Comparison of ENCODE assay signal across 8 mouse cellular contexts in genomic region chr10:81559627-81560539, GRCm38 (mm10). TPM values are rescaled to one million over a fixed set of nuclear protein-coding genes. Genes with fewer than 3 reads are reported as not detected.
DNase-seq lines count a peak whose midpoint lies in the region; ATAC-seq and TF ChIP-seq lines count a peak whose summit lies in the region.

No protein-coding gene starts in this region.

- peaks cover 6% of the 10 kb centered on the region; the same call in 1 of the 2 replicates for H3K79me2 ChIP-seq in heart, adult 2 months (replicated peaks; ENCODE audit: control insufficient read depth, insufficient read depth, low read length)

- intact Hi-C loops in heart, adult 2 months (cut with DNase I): loop anchor here (1.0 to 5.0 kb wide), 2 partner anchors 11 to 1748 kb away; no protein-coding TSS in a partner anchor

- peak; percentile 57 to 61 for DNase-seq in spleen, adult 18-20 months
- DNase-seq in spleen, adult 12 weeks (ENCODE audit: low spot score): no peak
- DNase-seq in embryonic facial prominence, embryonic 10.5 days (ENCODE audit: low spot score): peak; percentile 58
- DNase-seq in heart, adult 2 months: peak; percentile 83 to 86
- DNase-seq in splenic B cell, adult 2 months (ENCODE audit: low read depth, low spot score): peak; percentile 45

- H3K9me3 ChIP-seq in embryonic facial prominence, embryonic 10.5 days: no peaks in the 10 kb centered on the region
- H3K9me3 ChIP-seq in intestine, postnatal 0 days (ENCODE audit: control insufficient read depth): no peaks in the 10 kb centered on the region
- H3K9me3 ChIP-seq in limb, embryonic 13.5 days: no peaks in the 10 kb centered on the region
- H3K9me3 ChIP-seq in midbrain, embryonic 12.5 days: no peaks in the 10 kb centered on the region

- peak overlapping the region; percentile 82 for H3K9ac ChIP-seq in heart, adult 2 months (ENCODE audit: low read depth, low read length)
- H3K9ac ChIP-seq in intestine, postnatal 0 days (ENCODE audit: low read depth, low read length): peak overlapping the region; percentile 92
- H3K9ac ChIP-seq in limb, embryonic 13.5 days: peak overlapping the region; percentile 98
- H3K9ac ChIP-seq in midbrain, embryonic 12.5 days (replicated peaks): peak overlapping the region; percentile 100

- peaks cover 35% of the 10 kb centered on the region for H3K27me3 ChIP-seq in embryonic facial prominence, embryonic 10.5 days (replicated peaks; ENCODE audit: low read depth, poor library complexity, severe bottlenecking)
- H3K27me3 ChIP-seq in heart, adult 2 months (ENCODE audit: control insufficient read depth, insufficient read depth, low read length): no peaks in the 10 kb centered on the region
- H3K27me3 ChIP-seq in intestine, postnatal 0 days (replicated peaks; ENCODE audit: control insufficient read depth, insufficient read depth, low read length): no peaks in the 10 kb centered on the region
- no peaks in the 10 kb centered on the region; the same call in 1 of the 2 replicates for H3K27me3 ChIP-seq in limb, embryonic 13.5 days
- peaks cover 29% of the 10 kb centered on the region for H3K27me3 ChIP-seq in midbrain, embryonic 12.5 days
- no peaks in the 10 kb centered on the region for H3K27me3 ChIP-seq in splenic B cell, adult 2 months (ENCODE audit: control insufficient read depth, insufficient read depth, low read length, poor library complexity, severe bottlenecking)

- no peak for TF ChIP-seq EP300 in heart, adult 2 months (IDR thresholded peaks at IDR 0.05; ENCODE audit: insufficient read depth, low read depth, low read length)

- no peak for TF ChIP-seq CTCF in heart, adult 2 months (IDR thresholded peaks at IDR 0.05)
- TF ChIP-seq CTCF in intestine, postnatal 0 days (IDR thresholded peaks at IDR 0.05; ENCODE audit: low read depth): peak; percentile 26; the same call in 1 of the 2 replicates

- TF ChIP-seq POLR2A in heart, adult 2 months (IDR thresholded peaks at IDR 0.05; ENCODE audit: insufficient read depth, low read depth, low read length): peak; percentile 42; the same call in 1 of the 2 replicates

- ATAC-seq in intestine, postnatal 0 days: peak; percentile 42
- peak; percentile 16; the same call in 1 of the 2 replicates for ATAC-seq in limb, embryonic 13.5 days (ENCODE audit: low FRiP score, low read depth)
- ATAC-seq in midbrain, embryonic 12.5 days (ENCODE audit: low FRiP score, low read depth): peak; percentile 31

- H3K4me2 ChIP-seq in intestine, postnatal 0 days (replicated peaks; ENCODE audit: low read depth): peak overlapping the region; percentile 90
- H3K4me2 ChIP-seq in limb, embryonic 13.5 days (replicated peaks): peak overlapping the region; percentile 95
- H3K4me2 ChIP-seq in midbrain, embryonic 12.5 days (replicated peaks): peak overlapping the region; percentile 83

- H3K4me1 ChIP-seq in embryonic facial prominence, embryonic 10.5 days: peaks cover 58% of the 10 kb centered on the region
- peaks cover 14% of the 10 kb centered on the region for H3K4me1 ChIP-seq in heart, adult 2 months (ENCODE audit: control insufficient read depth, insufficient read depth, low read length)
- H3K4me1 ChIP-seq in intestine, postnatal 0 days (replicated peaks; ENCODE audit: control insufficient read depth, insufficient read depth, low read length): peaks cover 4% of the 10 kb centered on the region; the same call in 1 of the 2 replicates
- H3K4me1 ChIP-seq in limb, embryonic 13.5 days: peaks cover 46% of the 10 kb centered on the region
- H3K4me1 ChIP-seq in midbrain, embryonic 12.5 days: peaks cover 48% of the 10 kb centered on the region

- H3K27ac ChIP-seq in embryonic facial prominence, embryonic 10.5 days (replicated peaks): peak overlapping the region; percentile 97
- peak overlapping the region; percentile 97 for H3K27ac ChIP-seq in heart, adult 2 months
- peak overlapping the region; percentile 96 for H3K27ac ChIP-seq in intestine, postnatal 0 days (ENCODE audit: low read depth, low read length)
- H3K27ac ChIP-seq in limb, embryonic 13.5 days: peak overlapping the region; percentile 93
- H3K27ac ChIP-seq in midbrain, embryonic 12.5 days (replicated peaks): peak overlapping the region; percentile 92

- peaks cover 33% of the 10 kb centered on the region for H3K36me3 ChIP-seq in embryonic facial prominence, embryonic 10.5 days (replicated peaks)
- no peaks in the 10 kb centered on the region for H3K36me3 ChIP-seq in heart, adult 2 months (ENCODE audit: control insufficient read depth, insufficient read depth, low read length)
- peaks cover 17% of the 10 kb centered on the region for H3K36me3 ChIP-seq in intestine, postnatal 0 days (ENCODE audit: control insufficient read depth, insufficient read depth)
- H3K36me3 ChIP-seq in limb, embryonic 13.5 days: peaks cover 28% of the 10 kb centered on the region
- H3K36me3 ChIP-seq in midbrain, embryonic 12.5 days: peaks cover 20% of the 10 kb centered on the region; the same call in 1 of the 2 replicates
- H3K36me3 ChIP-seq in splenic B cell, adult 2 months (ENCODE audit: control insufficient read depth, insufficient read depth, low read length, poor library complexity, severe bottlenecking): peaks cover 5% of the 10 kb centered on the region

- 4% methylated on average over 36 of the region's 36 CpGs for WGBS in embryonic facial prominence, embryonic 10.5 days
- 2% methylated on average over 32 of the region's 36 CpGs for WGBS in heart, adult 2 months
- 2% methylated on average over 33 of the region's 36 CpGs for WGBS in intestine, postnatal 0 days
- WGBS in limb, embryonic 13.5 days: 0% methylated on average over 34 of the region's 36 CpGs
- WGBS in midbrain, embryonic 12.5 days: 1% methylated on average over 36 of the region's 36 CpGs

- H3K4me3 ChIP-seq in embryonic facial prominence, embryonic 10.5 days: peak overlapping the region; percentile 82
- peak overlapping the region; percentile 88 for H3K4me3 ChIP-seq in heart, adult 2 months
- H3K4me3 ChIP-seq in intestine, postnatal 0 days (ENCODE audit: low read depth, low read length): peak overlapping the region; percentile 79
- peak overlapping the region; percentile 91 for H3K4me3 ChIP-seq in limb, embryonic 13.5 days
- H3K4me3 ChIP-seq in midbrain, embryonic 12.5 days: peak overlapping the region; percentile 92

RNA-seq across cellular contexts. Expression of gene Aes, which starts 0.6 kb away (rescaled TPM):
- polyA plus RNA-seq in embryonic facial prominence, embryonic 10.5 days (2016; fragmentation: Nextera tagmentation; extraction: Ambion mirVana): 266 and 347 TPM in 2 replicates
- total RNA-seq in heart, adult 2 months (2021): 1,000 to 10,000 TPM in 1 of 2 experiments, 100 to 1,000 TPM in 1; 982 to 1,113 TPM
- 2,586 and 3,063 TPM in 2 replicates for polyA plus RNA-seq in heart, adult 2 months (2012; rRNA removed)
- 528 and 536 TPM in 2 replicates for polyA plus RNA-seq in intestine, postnatal 0 days (2015; fragmentation: Nextera tagmentation; extraction: Ambion mirVana)
- polyA plus RNA-seq in limb, embryonic 13.5 days (2015; fragmentation: Nextera tagmentation; extraction: Ambion mirVana): 477 and 492 TPM in 2 replicates
- polyA plus RNA-seq in midbrain, embryonic 12.5 days (2016; fragmentation: Nextera tagmentation; extraction: Ambion mirVana): 524 and 532 TPM in 2 replicates

RNA-seq across cellular contexts. Expression of gene Tle2, which starts 14.5 kb away (rescaled TPM):
- polyA plus RNA-seq in embryonic facial prominence, embryonic 10.5 days (2016; fragmentation: Nextera tagmentation; extraction: Ambion mirVana): 14.0 and 17.1 TPM in 2 replicates
- total RNA-seq in heart, adult 2 months (2021): 1 to 10 TPM; 6.8 to 7.4 TPM
- polyA plus RNA-seq in heart, adult 2 months (2012; rRNA removed): 40.9 and 43.8 TPM in 2 replicates
- 3.0 and 5.2 TPM in 2 replicates for polyA plus RNA-seq in intestine, postnatal 0 days (2015; fragmentation: Nextera tagmentation; extraction: Ambion mirVana)
- polyA plus RNA-seq in limb, embryonic 13.5 days (2015; fragmentation: Nextera tagmentation; extraction: Ambion mirVana): 68.8 and 69.8 TPM in 2 replicates
- polyA plus RNA-seq in midbrain, embryonic 12.5 days (2016; fragmentation: Nextera tagmentation; extraction: Ambion mirVana): 17.8 and 17.9 TPM in 2 replicates

RNA-seq across cellular contexts. Expression of gene Gna11, which starts 14.9 kb away (rescaled TPM):
- 79.0 and 80.4 TPM in 2 replicates for polyA plus RNA-seq in embryonic facial prominence, embryonic 10.5 days (2016; fragmentation: Nextera tagmentation; extraction: Ambion mirVana)
- total RNA-seq in heart, adult 2 months (2021): 10 to 100 TPM; 46.6 to 53.5 TPM
- polyA plus RNA-seq in heart, adult 2 months (2012; rRNA removed): 68.0 and 81.9 TPM in 2 replicates
- 188 and 195 TPM in 2 replicates for polyA plus RNA-seq in intestine, postnatal 0 days (2015; fragmentation: Nextera tagmentation; extraction: Ambion mirVana)
- polyA plus RNA-seq in limb, embryonic 13.5 days (2015; fragmentation: Nextera tagmentation; extraction: Ambion mirVana): 89.8 and 89.9 TPM in 2 replicates
- 70.9 and 72.6 TPM in 2 replicates for polyA plus RNA-seq in midbrain, embryonic 12.5 days (2016; fragmentation: Nextera tagmentation; extraction: Ambion mirVana)

RNA-seq across cellular contexts. Expression of gene Gna15, which starts 35.9 kb away (rescaled TPM):
- 1.2 and 1.3 TPM in 2 replicates for polyA plus RNA-seq in embryonic facial prominence, embryonic 10.5 days (2016; fragmentation: Nextera tagmentation; extraction: Ambion mirVana)
- 1 to 10 TPM; 1.1 to 1.5 TPM for total RNA-seq in heart, adult 2 months (2021)
- polyA plus RNA-seq in heart, adult 2 months (2012; rRNA removed): 1.1 and 1.2 TPM in 2 replicates
- 0.64 and 0.78 TPM in 2 replicates for polyA plus RNA-seq in intestine, postnatal 0 days (2015; fragmentation: Nextera tagmentation; extraction: Ambion mirVana)
- 1.6 and 1.9 TPM in 2 replicates for polyA plus RNA-seq in limb, embryonic 13.5 days (2015; fragmentation: Nextera tagmentation; extraction: Ambion mirVana)
- polyA plus RNA-seq in midbrain, embryonic 12.5 days (2016; fragmentation: Nextera tagmentation; extraction: Ambion mirVana): 0.58 and 1.0 TPM in 2 replicates

RNA-seq across cellular contexts. Expression of gene Tle6, which starts 41.0 kb away (rescaled TPM):
- polyA plus RNA-seq in embryonic facial prominence, embryonic 10.5 days (2016; fragmentation: Nextera tagmentation; extraction: Ambion mirVana): 7.1 and 8.2 TPM in 2 replicates
- 1 to 10 TPM; 5.1 to 7.7 TPM for total RNA-seq in heart, adult 2 months (2021)
- 19.0 and 20.1 TPM in 2 replicates for polyA plus RNA-seq in heart, adult 2 months (2012; rRNA removed)
- 3.9 and 4.2 TPM in 2 replicates for polyA plus RNA-seq in intestine, postnatal 0 days (2015; fragmentation: Nextera tagmentation; extraction: Ambion mirVana)
- 13.8 and 18.4 TPM in 2 replicates for polyA plus RNA-seq in limb, embryonic 13.5 days (2015; fragmentation: Nextera tagmentation; extraction: Ambion mirVana)
- polyA plus RNA-seq in midbrain, embryonic 12.5 days (2016; fragmentation: Nextera tagmentation; extraction: Ambion mirVana): 2.9 and 5.1 TPM in 2 replicates
